Mouse (Mus musculus): ENCODE measurements around the gene Mthfsd.

GRCm38 (mm10) chr8:121115136-121115535 is 6.9 kb upstream of the Mthfsd start:
- TF ChIP-seq ZC3H11A (IDR thresholded peaks at IDR 0.05; ENCODE audit: borderline replicate concordance, low read depth, low read length) (no peak), ZNF384 (IDR thresholded peaks at IDR 0.05; ENCODE audit: low read depth, low read length) (no peak), MAFK (IDR thresholded peaks at IDR 0.05; ENCODE audit: insufficient read depth, low read depth, low read length) (no peak), CHD2 (IDR thresholded peaks at IDR 0.05; ENCODE audit: low read depth, low read length) (no peak)
